Mouse (Mus musculus): ENCODE results near the gene Tspan14.

Tspan14 gene

DNA sequence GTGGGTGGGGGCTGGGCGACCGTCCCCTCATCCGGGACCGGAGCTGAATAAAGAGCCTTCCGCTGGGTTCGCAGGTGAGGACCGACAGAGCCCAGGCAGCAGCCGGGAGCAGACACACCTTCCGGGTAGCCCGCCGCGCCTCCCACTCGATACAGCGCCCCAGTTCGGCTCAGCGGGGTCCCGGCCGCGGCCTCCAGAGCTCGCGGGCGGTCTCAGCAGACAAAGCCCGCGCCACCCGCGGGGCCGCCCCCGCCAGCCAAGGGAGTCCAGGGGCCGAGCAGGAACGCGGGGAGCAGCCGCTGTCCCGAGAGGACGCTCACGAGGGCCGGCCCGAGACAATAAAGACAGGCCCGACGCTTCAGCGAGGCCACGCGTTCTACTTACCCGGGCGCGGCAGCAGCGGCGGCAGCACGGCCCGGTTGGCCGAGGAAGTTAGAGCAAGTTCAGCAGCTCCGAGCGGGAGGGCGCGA, at the start of gene Tspan14:
Gene Tspan14, minus strand, starts transcription at position 416 of the 470 bp plus-strand sequence.
- no peak for DNase-seq

- no peak for DNase-seq
Observed at GRCm38 (mm10) chr14:41014701-41015240, 48.2 kb upstream of the Tspan14 start.

DNA sequence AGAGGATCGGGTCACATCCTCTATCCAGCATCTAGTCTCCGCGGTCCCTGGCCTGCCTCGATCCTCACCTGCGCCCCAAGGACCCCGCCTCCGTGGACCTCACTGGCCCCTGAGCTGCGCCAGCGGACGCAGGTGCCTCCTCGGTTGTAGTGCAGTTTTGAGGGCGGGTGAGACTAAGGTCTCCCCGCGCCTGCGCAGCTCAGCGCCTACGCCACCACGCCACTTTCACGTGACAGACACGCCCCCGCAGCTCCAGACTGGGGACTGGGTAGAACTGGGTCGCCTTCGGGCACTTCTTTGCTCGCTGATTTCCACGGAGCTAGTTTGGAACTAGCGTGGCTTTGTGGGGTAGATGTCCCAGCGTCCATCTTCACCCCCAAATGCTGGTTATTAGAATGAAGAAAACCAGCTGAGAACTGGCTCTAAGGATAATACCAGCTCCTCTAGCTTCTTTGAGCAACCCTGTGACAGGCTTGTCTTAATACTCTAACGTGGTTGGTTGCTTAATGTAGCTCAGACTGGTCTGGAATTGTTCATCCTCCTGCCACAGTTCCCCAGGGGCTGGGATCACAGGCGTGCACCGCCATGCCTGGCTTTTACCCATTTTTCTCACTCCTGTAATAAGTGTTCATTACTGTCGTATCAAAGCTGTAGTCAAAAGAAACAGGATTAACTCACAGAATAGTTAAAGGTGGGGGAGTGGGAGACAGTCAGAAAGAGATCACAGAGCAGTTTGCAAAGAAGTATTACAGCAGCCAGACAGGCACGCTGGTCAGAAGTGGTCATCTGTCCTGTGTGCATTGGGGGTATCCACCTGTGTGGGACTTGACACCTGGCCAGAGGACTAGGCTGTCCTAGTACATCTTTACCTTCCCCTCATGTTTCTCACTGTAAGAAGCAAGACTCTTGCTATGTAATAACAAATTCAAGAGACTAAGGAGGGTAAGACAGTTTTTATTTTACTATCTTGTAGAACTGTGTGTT, 47.3 kb upstream of the Tspan14 start, which contains the start of gene Fam213a:
Gene Fam213a, minus strand, starts transcription at position 159 of the 984 bp plus-strand sequence.
- DNase-seq = peak; percentile 94

GRCm38 (mm10) chr14:41013143-41013542, 46.5 kb upstream of the Tspan14 start:
- peak; percentile 14 for DNase-seq

GRCm38 (mm10) chr14:41011916-41012315, 45.3 kb upstream of the Tspan14 start:
- DNase-seq = peak; percentile 15

DNA sequence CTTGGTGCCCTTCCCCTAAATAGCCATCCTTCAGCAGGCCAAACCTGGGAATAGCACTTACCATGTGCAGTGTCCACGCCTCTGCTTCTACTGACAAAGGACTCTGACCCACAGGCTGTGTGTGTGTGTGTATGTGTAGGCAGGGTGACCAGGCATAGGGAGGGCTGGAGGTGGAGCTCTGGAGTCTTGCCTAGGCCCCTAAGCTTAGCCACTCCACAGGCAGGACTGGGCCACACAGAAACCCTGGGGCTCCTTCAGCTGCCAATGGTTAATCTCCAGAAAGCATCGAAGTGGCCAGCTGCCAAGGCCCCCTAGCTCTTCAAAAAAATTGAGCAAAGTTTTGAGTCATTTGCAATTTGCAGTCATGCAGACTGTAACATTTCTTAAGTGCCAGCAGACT, 41.5 kb upstream of the Tspan14 start:
- DNase-seq = no peak

DNA sequence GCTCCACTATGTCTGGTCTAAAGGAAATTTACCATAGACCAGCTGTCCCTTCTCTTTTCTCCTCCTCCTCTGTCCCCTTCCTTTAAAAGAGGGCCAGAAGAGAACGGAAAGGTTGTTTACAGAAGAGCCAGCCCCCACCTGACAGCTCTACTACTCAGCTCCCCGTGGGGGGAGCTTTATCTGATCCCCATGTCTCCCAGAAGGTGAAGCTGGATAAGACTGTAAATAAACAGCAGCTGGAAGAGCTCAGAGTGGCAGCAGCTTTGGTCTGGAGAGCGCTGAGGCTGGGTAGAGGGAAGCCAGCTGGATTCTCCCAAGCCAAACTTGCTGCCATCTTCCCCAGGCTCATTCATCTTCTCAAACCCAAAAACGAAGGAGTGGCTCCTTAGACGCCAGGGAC, 41.0 kb upstream of the Tspan14 start:
- DNase-seq = no peak

- no peak for DNase-seq
Observed at GRCm38 (mm10) chr14:41006899-41007298, 40.3 kb upstream of the Tspan14 start.

GRCm38 (mm10) chr14:41006263-41006662, 39.7 kb upstream of the Tspan14 start:
- no peak for DNase-seq

DNA sequence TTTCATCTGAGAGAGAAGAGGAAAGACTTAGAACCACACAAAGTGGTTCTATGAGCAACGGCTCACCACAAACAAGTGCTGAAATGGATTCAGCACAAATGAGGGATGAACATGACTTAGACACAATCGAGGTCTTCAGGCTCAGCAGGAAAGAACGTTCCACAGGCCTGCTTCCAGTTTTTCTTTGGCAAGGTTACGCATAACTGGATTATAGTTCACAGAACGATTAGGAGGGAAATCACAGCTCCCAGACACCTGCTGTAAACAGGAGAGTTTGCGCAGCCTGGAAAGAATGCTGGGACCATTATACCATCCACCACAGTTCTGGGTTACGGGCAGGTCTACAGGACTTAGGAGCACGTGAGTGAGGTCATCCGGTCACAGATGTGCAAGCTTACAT, 39.1 kb upstream of the Tspan14 start:
- no peak for DNase-seq

DNA sequence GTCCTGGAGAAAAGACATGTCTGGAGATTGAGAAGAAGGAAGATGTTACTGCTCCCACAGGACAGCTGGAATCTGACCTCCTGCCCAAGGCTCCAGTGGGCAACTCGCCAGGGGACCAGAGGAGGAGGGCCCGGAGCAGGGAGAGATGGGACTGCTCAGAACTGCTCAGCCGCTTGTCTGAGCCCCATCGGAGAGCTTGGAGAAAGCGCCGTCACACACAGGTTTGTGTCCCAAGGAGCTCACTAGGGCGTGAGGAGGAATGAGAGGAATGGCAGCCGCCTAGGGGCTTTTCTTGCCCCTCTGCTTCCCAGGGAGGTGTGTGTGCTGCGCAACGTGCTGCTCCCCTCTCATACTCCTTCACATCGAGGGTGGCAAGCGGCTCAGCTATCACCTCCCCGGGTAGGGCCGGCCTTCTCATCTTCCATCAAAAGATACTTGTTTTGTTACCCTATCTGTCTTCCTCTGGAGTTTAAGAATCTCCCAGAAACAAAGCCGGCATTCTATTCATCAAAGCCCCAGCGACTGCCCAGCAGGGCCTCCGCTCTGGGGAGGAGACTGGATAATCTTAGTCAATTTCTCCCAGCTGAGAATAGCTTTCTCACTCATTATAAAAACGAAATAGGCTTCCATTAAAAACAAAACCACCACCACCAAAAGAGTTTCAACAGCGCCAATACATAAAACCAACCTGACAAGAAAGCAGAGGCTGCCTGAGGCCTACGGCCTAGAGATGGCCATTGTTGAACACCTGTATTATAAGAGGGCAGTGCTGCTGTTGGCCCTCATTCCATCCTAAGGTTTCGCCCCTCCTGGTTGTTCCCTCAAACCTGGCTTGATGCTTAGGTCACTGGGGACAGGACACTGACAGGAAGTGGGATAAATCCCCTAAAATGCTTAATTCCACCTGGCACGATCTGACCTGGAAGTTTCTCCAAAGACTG, 37.9 kb upstream of the Tspan14 start:
- no peak for DNase-seq

- no peak for DNase-seq
Observed at GRCm38 (mm10) chr14:41001576-41001975, 35.0 kb upstream of the Tspan14 start.

GRCm38 (mm10) chr14:41000801-41001200, 34.2 kb upstream of the Tspan14 start:
- no peak for DNase-seq

DNA sequence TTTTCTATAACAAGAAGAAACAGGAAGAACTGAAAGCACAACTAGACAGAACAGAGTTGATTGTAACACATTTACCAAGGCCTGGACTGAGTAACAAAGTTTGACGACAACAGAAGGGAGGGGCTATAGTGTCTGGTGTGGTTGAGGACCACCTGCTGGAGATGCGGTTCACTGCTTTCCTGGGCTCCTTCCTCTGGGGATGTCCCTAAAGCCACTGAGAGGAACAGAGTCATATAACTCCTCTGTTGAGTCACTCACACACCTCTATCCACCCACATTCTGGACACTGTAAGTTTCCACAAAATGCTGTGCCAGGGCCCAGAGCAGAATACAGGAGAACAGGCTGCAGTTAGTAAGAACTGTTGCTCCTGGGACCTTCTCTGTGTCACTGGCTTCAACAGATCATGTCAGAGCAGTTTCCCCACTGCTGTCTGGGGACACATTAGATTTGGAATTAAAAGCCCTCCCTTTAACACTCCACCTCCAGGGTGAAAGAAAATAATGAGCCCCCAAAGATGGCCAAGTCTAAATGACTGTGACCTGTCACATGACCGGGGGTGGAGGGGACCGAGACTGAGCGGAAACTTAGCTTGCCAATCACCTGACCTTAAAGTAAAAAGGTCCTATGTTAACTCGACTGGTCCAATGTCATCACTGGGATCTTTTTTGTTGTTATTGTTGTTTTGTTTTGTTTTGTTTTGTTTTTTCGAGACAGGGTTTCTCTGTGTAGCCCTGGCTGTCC, 33.5 kb upstream of the Tspan14 start:
- no peak for DNase-seq

DNA sequence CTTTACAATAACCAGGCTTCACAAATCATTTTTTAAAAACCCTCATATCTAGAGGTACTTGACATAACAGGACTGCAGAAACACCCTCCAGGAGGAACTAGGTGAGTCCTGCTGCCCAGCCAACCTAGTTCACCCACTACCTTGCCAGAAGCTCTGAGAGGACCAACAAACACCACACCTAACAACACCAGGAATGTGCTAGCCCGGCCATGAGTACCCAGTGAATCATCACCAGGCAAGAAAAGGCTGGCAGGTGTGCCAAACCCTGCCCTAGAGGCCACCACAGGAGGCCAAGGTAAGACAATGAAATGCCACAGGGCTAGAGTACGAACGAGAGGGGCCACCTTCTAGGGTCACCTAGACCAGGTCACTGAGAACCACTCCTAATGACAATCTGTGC, 29.6 kb upstream of the Tspan14 start:
- DNase-seq = no peak

DNA sequence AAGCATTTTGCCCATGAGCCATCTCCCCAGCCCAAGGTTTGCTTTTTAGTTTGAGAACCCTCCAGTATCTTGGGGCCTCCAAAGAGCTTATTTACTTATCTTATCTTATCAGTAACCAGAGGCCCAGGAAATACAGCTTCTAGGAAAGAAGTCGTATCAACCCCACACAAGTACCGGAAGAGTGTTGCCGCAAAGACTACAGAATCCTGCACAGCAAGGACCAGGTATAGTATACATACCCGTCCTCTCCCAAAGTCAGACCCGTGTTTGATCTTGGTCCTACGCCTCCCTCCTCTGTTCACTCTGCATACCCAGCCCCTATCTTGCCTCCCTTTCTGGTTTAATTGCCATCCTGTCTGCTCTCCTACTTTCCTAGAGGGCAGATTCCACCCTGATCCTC, 25.9 kb upstream of the Tspan14 start:
- no peak for DNase-seq

DNA sequence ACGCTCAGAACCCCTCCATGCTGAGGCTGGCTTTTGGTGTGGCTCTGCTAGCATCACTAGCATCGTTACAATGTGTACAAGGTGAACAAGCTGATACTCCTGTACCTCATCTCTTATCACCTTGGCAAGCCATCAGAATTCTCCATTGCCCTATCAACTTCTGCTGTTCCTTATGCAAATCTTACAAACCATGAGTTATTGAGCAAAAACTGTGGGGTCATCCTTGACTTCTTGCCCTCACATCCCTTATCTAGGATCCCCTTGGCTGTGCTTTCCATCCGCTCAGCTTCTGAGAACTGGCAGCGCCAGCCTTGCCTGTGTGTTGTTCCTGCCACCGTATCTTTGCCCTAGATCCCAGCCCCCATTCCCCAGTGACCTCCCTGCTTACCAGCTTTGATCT, 22.2 kb upstream of the Tspan14 start:
- no peak for DNase-seq

- no peak for DNase-seq
Observed at GRCm38 (mm10) chr14:40987184-40987583, 20.6 kb upstream of the Tspan14 start.

DNA sequence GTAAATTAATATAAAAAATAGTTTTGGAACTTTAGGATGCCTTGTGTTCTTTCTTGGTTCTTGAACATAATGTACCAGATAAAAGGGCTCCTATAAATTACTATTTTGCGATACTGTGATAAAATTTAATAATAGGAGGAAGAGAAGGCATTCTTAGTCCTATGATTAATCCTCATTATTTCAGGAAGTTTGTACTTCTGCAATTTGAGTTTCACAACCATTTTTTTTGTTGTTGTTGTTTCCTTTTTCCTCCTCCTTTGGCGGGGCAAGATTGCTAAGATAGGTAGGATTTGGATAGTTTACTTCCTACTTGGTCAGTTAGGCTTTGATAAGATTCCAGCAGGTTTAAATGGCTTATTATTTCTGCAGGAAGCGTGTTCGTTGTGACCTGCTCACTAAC, 19.0 kb upstream of the Tspan14 start:
- DNase-seq = no peak

DNA sequence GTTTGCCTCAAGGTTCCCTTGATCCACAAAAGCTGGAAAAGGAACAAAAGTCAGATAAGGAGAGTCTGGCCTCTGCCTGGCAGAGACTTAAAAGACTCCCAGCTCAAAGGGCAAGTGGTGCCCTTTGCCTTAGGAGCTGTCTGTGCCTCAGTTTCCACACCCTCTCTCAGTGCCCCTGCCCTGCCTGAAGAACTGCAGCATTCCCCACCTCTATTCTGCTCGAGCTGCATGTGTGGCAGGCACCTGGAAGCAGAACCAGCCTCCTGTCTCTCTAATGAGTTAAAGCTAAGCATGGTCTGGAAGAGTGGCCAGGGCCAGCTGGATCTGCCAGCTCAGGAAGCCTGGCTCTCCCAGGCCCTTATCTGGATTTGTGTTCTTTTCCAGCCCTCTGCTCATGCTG, 13.1 kb upstream of the Tspan14 start:
- DNase-seq = no peak

GRCm38 (mm10) chr14:40979002-40979401, 12.4 kb upstream of the Tspan14 start:
- no peak for DNase-seq

DNA sequence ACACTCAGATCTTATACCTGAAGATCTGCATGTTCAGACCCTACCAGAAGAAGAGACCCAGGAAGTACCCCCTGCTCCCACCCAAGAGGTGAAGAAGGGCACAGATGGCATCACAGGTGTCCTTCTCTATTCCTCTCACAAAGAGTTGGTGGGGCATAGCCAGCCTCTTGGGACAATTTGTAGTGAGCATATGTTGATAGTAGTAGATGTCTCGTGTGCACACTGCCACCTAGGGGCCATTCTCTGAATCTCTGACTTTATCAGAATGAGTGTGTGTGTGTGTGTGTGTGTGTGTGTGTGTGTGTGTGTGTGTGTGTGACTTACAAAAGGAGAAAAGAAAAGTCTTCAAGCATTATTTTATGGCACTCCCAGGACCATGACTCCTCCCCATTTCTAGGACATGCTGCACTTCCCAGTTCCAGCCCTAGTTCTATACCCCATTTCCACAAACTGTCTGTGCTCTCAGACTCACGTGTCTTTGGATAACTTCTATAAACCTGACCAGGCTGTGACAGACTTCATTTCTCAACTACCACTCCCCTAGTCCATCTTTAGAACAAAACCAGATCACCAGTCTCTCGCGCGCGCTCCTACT, 8.6 kb upstream of the Tspan14 start:
- peak; percentile 55 for DNase-seq

Measured in cerebellum, adult 11-12 months (tissue).